Mouse (Mus musculus): ENCODE results near the gene Olfr147.

DNA sequence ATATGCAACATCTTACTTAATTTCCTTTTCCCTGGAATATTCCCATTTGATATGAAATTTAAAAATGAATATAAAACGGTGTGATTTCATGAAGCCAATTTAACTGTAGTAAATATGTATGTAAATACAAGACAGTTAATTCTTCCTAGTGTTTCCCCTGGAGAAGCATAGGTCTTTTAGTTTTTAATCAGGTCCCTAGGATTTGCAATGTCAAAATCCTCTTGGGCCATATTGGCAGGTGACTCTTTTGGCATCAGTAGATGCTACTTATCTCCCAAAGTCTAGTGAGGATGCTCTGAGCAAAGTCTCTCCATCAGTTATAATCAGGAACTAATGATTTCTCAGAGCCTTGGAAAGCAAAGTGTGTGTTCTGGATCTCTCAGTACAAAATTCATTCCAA, 27.7 kb downstream of the Olfr147 start, which contains the start of gene Olfr901:
- TF ChIP-seq CTCF (IDR thresholded peaks at IDR 0.05; ENCODE audit: extremely low read depth, insufficient read depth, insufficient read length, insufficient replicate concordance) (no peak), POLR2A (IDR thresholded peaks at IDR 0.05; ENCODE audit: low read depth, low read length) (no peak)

All from spleen, adult 2 months (tissue).